Mouse (Mus musculus) heart, embryonic 10.5 days (tissue): ENCODE results near the gene Hspb7. TPM values are rescaled to one million over a fixed set of nuclear protein-coding genes. Genes with fewer than 3 reads are reported as not detected.

Experiments used
- DNase-seq: peaks from one replicate; pipeline ENCODE4 v3.0.0-alpha.2; 2017; ENCODE audit warnings: low spot score
- H3K27ac ChIP-seq: fragments of 300-500 bp; sonication (generic); 2 replicates; pipeline ENCODE4 v1.5.1; 2016; ENCODE audit warnings: mild to moderate bottlenecking
- H3K27me3 ChIP-seq: fragments of 300-500 bp; sonication (generic); 2 replicates; pipeline ENCODE4 v1.6.1; 2016; ENCODE audit warnings: mild to moderate bottlenecking; ENCODE audit not compliant: poor library complexity, insufficient read depth, severe bottlenecking
- H3K36me3 ChIP-seq: fragments of 300-500 bp; sonication (generic); 2 replicates; pipeline ENCODE4 v1.6.1; 2016; ENCODE audit warnings: mild to moderate bottlenecking, moderate library complexity
- H3K4me1 ChIP-seq: fragments of 300-500 bp; sonication (generic); 2 replicates; pipeline ENCODE4 v1.6.1; 2016; ENCODE audit warnings: mild to moderate bottlenecking
- H3K4me3 ChIP-seq: fragments of 300-500 bp; sonication (generic); 2 replicates; pipeline ENCODE4 v1.5.1; 2016; ENCODE audit warnings: mild to moderate bottlenecking, moderate library complexity
- H3K9me3 ChIP-seq: fragments of 300-500 bp; sonication (generic); 2 replicates; pipeline ENCODE4 v1.6.1; 2016; ENCODE audit warnings: mild to moderate bottlenecking, moderate library complexity
- WGBS: fragments of 180-500 bp; shearing (Covaris S2); methylation state at CpG from one replicate; pipeline ENCODE4 v1.1.7; 2016; 5-methylcytosine and 5-hydroxymethylcytosine counted together
- polyA plus RNA-seq: library from polyadenylated mRNA; unstranded; fragments of >200 nt; fragmentation: Nextera tagmentation; extraction: Ambion mirVana; gene quantifications from 2 replicates; pipeline ENCODE4 v1.2.1, GENCODE M21; 2016

Gene Hspb7
- polyA plus RNA-seq, 1 experiment from 2014 or later = 61.5 TPM

DNA sequence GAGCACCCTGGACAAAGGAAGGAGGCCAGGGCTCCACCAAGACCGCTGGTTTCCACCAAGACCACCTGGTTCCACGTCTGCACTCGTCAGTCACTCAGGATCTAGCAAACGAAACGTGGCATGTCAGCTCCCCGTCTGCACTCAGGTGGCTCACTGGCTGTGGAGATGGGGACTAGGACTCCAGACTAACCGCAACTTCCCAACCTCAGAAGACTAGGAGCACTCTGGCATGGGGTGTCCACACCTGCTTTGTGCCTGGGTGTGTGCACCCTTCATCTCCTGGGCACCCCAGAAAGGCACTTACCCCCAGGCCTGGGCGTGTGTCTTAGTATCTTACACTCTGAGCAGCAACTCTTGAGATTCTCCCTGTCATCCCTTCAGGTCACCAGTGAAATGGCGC lies 39.2 kb downstream of the Hspb7 start:
- H3K36me3 ChIP-seq = peaks cover 50% of the 10 kb centered on the region
- WGBS = 90% methylated on average over 9 of the region's 9 CpGs

DNA sequence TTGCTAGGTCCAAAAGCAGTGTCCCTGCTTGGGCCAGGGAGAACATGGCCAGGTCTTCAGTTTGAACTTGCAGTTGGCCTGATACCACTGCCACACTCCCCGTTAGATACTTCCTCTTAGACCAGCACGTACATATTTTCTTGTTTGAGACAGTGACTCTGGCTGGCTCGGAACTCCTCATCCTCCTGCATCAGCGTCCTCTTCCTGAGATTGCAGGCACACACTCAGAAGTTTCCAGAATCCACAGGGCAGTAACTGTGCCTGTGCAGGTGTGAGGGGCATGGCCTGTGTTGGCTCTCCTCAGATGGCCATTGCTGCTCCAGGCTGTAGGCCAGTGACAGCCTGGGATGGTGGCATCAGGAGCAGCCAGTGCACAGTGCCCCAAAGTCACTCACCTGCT lies 39.9 kb downstream of the Hspb7 start:
- peaks cover 54% of the 10 kb centered on the region for H3K36me3 ChIP-seq
- peaks cover 40% of the 10 kb centered on the region for H3K4me1 ChIP-seq
- no peaks in the 10 kb centered on the region for H3K27me3 ChIP-seq
- no peak overlapping the region for H3K4me3 ChIP-seq
- 93% methylated on average over 4 of the region's 4 CpGs for WGBS
- no peak for DNase-seq
- H3K27ac ChIP-seq = no peak overlapping the region
- no peaks in the 10 kb centered on the region for H3K9me3 ChIP-seq

More for the DNA sequence above, 39.2 kb downstream of the Hspb7 start:
- peaks cover 42% of the 10 kb centered on the region for H3K4me1 ChIP-seq
- no peak for DNase-seq
- H3K4me3 ChIP-seq = no peak overlapping the region
- no peak overlapping the region for H3K27ac ChIP-seq
- H3K27me3 ChIP-seq = no peaks in the 10 kb centered on the region
- H3K9me3 ChIP-seq = no peaks in the 10 kb centered on the region

DNA sequence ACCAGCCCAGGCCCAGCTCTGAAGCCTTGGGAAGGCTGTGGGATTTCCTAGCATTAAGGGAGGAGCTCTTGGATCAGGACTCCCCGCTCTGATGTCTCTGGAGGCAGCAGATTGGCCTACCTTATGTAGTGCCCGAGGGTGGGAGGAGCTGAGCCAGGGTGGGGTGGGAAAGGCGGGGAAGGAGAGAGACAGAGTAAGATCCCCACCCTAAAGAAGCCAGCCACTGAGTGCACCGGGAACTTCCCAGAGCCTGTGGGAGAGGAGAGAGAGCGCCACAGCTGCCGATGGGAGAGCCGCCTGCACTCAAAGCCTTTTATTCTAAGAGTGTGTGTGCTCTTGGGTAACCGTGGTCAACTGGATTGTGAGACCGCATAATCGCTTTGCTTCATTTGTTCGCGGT lies 40.5 kb downstream of the Hspb7 start:
- no peaks in the 10 kb centered on the region for H3K27me3 ChIP-seq
- H3K27ac ChIP-seq = no peak overlapping the region; the same call in 1 of the 2 replicates
- no peak for DNase-seq
- H3K4me1 ChIP-seq = peaks cover 36% of the 10 kb centered on the region
- WGBS = 73% methylated on average over 12 of the region's 12 CpGs
- no peaks in the 10 kb centered on the region for H3K9me3 ChIP-seq
- H3K36me3 ChIP-seq = peaks cover 61% of the 10 kb centered on the region
- H3K4me3 ChIP-seq = no peak overlapping the region

DNA sequence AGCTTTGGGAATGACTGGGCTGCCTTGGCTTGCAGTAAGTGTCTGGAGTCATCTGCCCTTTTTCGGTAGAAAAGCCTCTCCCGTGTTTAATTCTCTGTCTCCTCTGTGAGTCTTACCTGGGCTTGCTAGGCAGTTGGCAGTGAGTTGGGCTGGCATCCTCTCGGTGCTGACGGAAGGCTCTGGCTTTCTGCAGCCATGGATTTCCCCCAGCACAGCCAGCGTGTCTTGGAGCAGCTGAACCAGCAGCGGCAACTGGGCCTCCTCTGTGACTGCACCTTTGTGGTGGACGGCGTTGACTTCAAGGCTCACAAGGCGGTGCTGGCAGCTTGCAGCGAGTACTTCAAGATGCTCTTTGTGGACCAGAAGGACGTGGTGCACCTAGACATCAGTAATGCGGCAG lies 41.0 kb downstream of the Hspb7 start:
- Histone ChIP-seq H3K27me3 (no peaks in the 10 kb centered on the region), H3K4me1 (peaks cover 36% of the 10 kb centered on the region), H3K4me3 (no peak overlapping the region), H3K36me3 (peaks cover 63% of the 10 kb centered on the region), H3K9me3 (no peaks in the 10 kb centered on the region), H3K27ac (no peak overlapping the region)
- WGBS = 92% methylated on average over 12 of the region's 12 CpGs
- DNase-seq = no peak

DNA sequence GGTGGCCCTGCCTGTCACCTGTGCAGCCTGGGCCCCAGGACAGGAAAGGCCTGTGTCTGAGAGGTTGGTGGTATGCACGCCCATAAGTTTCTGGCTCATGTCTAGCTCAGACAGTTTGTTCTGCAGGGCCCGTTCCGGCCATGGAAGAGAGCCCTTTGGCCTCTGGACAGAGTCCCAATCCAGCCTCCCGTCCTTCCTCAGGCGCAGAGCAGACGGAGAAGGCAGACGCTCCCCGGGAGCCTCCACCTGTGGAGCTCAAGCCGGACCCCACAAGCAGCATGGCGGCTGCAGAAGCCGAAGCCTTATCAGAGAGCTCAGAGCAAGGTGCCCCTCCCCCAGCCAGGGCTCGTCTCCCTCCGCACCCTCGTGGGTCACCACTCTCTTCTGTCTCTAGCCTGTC lies 42.9 kb downstream of the Hspb7 start:
- H3K27me3 ChIP-seq = no peaks in the 10 kb centered on the region
- no peak for DNase-seq
- WGBS = 68% methylated on average over 14 of the region's 14 CpGs
- peaks cover 78% of the 10 kb centered on the region for H3K36me3 ChIP-seq
- peaks cover 27% of the 10 kb centered on the region for H3K4me1 ChIP-seq
- H3K27ac ChIP-seq = no peak overlapping the region
- no peaks in the 10 kb centered on the region for H3K9me3 ChIP-seq
- no peak overlapping the region for H3K4me3 ChIP-seq

DNA sequence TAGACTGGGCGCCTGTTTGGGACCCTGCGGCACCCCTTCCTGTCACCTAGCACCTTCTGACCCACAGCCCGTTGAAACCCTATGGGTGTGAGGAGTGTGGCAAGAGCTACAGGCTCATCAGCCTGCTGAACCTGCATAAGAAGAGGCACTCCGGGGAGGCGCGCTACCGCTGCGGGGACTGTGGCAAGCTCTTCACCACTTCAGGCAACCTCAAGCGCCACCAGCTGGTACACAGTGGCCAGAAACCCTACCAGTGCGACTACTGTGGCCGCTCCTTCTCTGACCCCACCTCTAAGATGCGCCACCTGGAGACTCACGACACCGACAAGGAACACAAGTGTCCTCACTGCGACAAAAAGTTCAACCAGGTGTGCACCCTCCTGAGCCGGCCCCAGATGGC lies 44.1 kb downstream of the Hspb7 start:
- DNase-seq = no peak
- Histone ChIP-seq H3K4me1 (peaks cover 22% of the 10 kb centered on the region; the same call in 1 of the 2 replicates), H3K36me3 (peaks cover 90% of the 10 kb centered on the region), H3K27me3 (no peaks in the 10 kb centered on the region), H3K27ac (no peak overlapping the region), H3K4me3 (no peak overlapping the region), H3K9me3 (no peaks in the 10 kb centered on the region)
- WGBS = 72% methylated on average over 16 of the region's 16 CpGs

DNA sequence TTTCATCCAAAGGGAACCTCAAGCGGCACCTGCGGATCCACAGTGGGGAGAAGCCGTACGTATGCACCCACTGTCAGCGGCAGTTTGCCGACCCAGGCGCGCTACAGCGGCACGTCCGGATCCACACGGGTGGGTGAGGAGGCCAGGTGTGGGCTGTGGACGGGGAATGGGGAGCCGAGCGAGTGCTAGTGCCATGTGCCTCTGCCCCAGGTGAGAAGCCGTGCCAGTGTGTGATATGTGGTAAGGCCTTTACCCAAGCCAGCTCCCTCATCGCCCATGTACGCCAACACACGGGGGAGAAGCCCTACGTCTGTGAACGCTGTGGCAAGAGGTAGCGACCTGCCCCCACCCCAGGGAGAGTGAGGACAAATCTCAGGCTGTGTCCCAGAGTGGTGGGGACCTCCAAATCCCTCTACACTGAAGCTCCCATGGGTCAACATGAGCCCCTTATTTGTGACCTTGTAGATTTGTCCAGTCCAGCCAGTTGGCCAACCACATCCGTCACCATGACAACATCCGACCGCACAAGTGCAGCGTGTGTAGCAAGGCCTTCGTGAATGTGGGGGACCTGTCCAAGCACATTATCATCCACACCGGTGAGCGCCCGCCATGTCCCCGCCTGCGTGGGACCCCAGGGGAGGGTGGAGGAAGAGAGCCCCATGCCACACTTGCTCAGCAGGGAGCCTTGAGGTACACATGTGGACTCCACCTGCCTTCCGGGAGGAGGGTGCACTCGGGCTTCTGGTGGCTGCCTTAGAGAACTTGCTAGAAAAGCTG lies 45.1 kb downstream of the Hspb7 start:
- peaks cover 22% of the 10 kb centered on the region; the same call in 1 of the 2 replicates for H3K4me1 ChIP-seq
- no peak for DNase-seq
- H3K4me3 ChIP-seq = no peak overlapping the region
- H3K27me3 ChIP-seq = no peaks in the 10 kb centered on the region
- WGBS = 93% methylated on average over 34 of the region's 34 CpGs
- H3K9me3 ChIP-seq = no peaks in the 10 kb centered on the region
- H3K27ac ChIP-seq = no peak overlapping the region
- peaks cover 91% of the 10 kb centered on the region for H3K36me3 ChIP-seq

DNA sequence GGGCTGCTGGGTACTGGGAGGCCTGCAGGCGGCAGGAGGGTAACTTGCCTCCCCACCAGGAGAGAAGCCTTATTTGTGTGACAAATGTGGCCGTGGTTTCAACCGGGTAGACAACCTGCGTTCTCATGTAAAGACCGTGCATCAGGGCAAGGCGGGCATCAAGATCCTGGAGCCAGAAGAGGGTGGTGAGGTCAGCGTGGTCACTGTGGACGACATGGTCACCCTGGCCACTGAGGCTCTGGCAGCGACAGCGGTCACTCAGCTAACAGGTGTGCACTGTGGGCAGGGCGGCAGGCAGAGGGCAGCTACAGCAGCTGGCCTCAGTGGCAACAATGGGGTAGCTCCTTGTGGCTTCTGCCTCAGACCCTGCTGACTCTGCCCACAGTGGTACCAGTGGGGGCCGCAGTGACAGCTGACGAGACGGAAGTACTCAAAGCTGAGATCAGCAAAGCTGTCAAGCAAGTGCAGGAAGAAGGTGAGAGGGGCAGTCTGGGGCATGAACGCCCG lies 45.8 kb downstream of the Hspb7 start:
- Histone ChIP-seq H3K27me3 (no peaks in the 10 kb centered on the region), H3K36me3 (peaks cover 97% of the 10 kb centered on the region), H3K9me3 (peaks cover 2% of the 10 kb centered on the region), H3K27ac (no peak overlapping the region), H3K4me3 (no peak overlapping the region), H3K4me1 (peaks cover 18% of the 10 kb centered on the region; the same call in 1 of the 2 replicates)
- 89% methylated on average over 16 of the region's 16 CpGs for WGBS
- no peak for DNase-seq

DNA sequence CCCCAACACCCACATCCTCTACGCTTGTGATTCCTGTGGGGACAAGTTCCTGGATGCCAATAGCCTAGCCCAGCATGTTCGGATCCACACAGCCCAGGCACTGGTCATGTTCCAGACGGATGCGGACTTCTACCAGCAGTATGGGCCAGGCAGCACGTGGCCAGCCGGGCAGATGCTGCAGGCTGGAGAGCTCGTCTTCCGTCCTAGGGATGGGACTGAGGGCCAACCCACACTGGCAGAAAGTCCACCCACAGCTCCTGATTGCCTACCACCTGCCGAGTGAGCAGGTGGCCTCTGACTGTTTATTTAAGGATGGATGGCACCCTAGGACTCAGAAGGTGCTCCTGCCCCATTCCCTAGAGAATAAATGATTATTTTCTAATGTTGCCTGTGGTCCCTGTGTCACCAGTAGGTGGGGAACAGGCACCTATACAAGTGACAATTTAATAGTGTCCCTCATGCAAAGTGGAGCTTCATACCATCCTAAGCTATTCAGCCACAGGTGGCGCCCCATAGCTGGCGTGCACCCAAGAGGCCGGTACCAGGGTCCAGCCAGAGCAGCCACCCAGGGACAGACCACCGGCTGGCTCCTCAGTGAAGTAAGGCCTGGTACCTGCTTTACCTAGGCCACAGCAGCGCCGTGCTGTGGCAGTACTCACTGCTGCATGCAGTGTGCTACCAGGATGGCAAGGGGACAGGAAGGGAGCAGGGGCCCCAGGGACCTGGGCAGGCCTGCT lies 46.4 kb downstream of the Hspb7 start:
- Histone ChIP-seq H3K27me3 (no peaks in the 10 kb centered on the region), H3K9me3 (peaks cover 4% of the 10 kb centered on the region), H3K27ac (no peak overlapping the region), H3K4me1 (peaks cover 14% of the 10 kb centered on the region; the same call in 1 of the 2 replicates), H3K36me3 (peaks cover 98% of the 10 kb centered on the region), H3K4me3 (no peak overlapping the region)
- 86% methylated on average over 15 of the region's 15 CpGs for WGBS
- no peak for DNase-seq

DNA sequence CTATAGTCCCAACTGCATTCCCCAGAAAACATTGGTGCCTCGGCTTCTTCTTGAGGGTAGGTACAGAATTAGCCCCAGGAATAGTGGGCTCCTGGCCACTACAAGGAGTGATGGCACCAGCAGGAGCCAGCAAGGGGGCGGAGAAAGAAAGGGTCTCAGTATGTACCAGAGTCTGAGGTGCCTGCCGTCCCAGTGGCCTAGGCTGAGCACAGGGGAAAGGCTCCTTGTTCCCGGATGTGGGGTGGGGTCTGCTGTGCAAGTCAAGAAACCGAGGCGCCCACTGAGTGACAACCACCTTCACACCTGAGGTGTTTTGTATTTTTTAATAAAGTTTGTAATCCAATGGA lies 47.0 kb downstream of the Hspb7 start:
- WGBS = 81% methylated on average over 6 of the region's 6 CpGs
- no peak for DNase-seq
- H3K36me3 ChIP-seq = peaks cover 98% of the 10 kb centered on the region
- peaks cover 14% of the 10 kb centered on the region; the same call in 1 of the 2 replicates for H3K4me1 ChIP-seq
- no peaks in the 10 kb centered on the region for H3K27me3 ChIP-seq
- no peak overlapping the region for H3K4me3 ChIP-seq
- H3K9me3 ChIP-seq = peaks cover 4% of the 10 kb centered on the region
- H3K27ac ChIP-seq = no peak overlapping the region

DNA sequence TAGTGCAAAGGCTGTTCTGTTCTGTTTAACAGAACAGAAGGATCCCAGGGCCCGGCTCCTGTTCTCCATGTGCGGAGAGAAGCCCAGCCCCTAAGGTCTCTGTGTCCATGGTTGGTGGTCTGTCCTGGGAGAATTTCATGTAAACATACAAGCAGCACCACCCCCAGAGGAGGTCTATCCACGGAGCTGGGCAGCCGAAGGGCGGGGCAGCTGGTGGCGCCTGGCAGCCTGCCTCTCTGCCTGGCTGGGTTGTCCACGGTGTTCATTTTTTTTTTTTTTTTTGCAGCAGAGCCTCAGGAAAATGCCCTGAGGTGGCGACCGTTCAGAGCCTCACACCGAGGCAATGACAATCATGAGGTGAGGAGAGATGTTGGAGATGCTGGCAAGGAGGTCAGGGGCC lies 48.0 kb downstream of the Hspb7 start:
- 0 out of 2 replicates have a peak, but pooled peaks cover 5% of the 10 kb centered on the region for H3K4me1 ChIP-seq
- H3K9me3 ChIP-seq = peaks cover 4% of the 10 kb centered on the region
- H3K4me3 ChIP-seq = no peak overlapping the region
- 72% methylated on average over 10 of the region's 10 CpGs for WGBS
- no peak for DNase-seq
- peaks cover 98% of the 10 kb centered on the region for H3K36me3 ChIP-seq
- H3K27me3 ChIP-seq = no peaks in the 10 kb centered on the region
- H3K27ac ChIP-seq = no peak overlapping the region

DNA sequence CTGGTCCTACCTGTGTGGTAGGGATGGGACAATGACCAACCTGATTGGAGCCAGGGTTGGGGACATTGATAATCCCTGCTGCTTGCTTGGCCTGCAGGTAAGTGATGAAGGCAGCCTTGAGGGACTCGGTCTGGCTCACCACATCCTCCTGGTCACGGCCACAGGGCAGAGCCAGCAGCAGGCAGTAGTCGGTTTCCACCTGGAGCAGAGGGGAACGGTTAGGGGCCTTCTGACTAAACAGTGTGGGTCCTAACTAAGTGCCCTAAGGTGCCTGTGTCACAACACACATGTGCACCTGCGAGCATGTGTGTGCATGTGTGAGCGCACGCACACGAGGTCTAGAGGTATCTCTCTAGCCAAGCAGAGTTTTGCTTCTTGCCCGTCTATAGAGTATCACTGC lies 48.8 kb downstream of the Hspb7 start:
- no peak for DNase-seq
- Histone ChIP-seq H3K36me3 (peaks cover 98% of the 10 kb centered on the region), H3K4me3 (no peak overlapping the region), H3K9me3 (peaks cover 4% of the 10 kb centered on the region), H3K27me3 (no peaks in the 10 kb centered on the region), H3K4me1 (0 out of 2 replicates have a peak, but pooled peaks cover 7% of the 10 kb centered on the region), H3K27ac (no peak overlapping the region)
- WGBS = 91% methylated on average over 9 of the region's 9 CpGs

DNA sequence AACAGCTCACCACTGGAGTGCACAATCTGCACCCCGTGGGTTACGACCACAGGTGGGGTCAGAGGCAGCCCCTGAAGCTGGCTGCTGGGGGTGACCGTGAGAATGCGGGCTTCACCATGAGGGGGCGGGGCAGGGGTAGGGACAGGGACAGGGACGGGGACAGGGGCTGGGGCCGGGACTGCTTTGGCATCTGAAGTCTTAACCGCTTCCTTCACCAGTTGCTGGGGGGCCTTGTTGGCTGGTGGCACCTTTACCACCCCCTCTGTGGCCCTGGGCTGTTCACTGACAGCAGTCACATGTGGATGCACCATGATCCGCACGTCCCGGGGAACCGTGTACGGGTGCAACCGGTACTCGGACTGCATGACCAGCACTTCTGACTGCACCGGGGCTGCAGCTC lies 50.9 kb downstream of the Hspb7 start:
- WGBS = 94% methylated on average over 16 of the region's 16 CpGs

More for the DNA sequence above, 50.9 kb downstream of the Hspb7 start:
- DNase-seq = no peak
- no peaks in the 10 kb centered on the region for H3K27me3 ChIP-seq
- H3K4me1 ChIP-seq = 0 out of 2 replicates have a peak, but pooled peaks cover 13% of the 10 kb centered on the region
- no peak overlapping the region for H3K27ac ChIP-seq
- no peak overlapping the region for H3K4me3 ChIP-seq
- H3K36me3 ChIP-seq = peaks cover 98% of the 10 kb centered on the region
- peaks cover 4% of the 10 kb centered on the region for H3K9me3 ChIP-seq
